Mouse (Mus musculus) lung, postnatal 0 days (tissue): Measurements from ENCODE around the gene Rps6ka5.

Experiments used
- CTCF ChIP-seq: IDR thresholded peaks from 2 replicates; pipeline ENCODE4 v1.5.1; 2016; ENCODE audit warnings: antibody characterized with exemption, mild to moderate bottlenecking
- EP300 ChIP-seq: IDR thresholded peaks from 2 replicates; pipeline ENCODE4 v1.6.1; 2016; ENCODE audit warnings: antibody characterized with exemption, mild to moderate bottlenecking, control low read depth

GRCm38 (mm10) chr12:100775291-100775690, 48.5 kb upstream of the Rps6ka5 start:
- TF ChIP-seq CTCF (no peak), EP300 (no peak)
